Mouse (Mus musculus) CH12.LX (cell line): ENCODE data around the gene D1Ertd622e. TPM values are rescaled to one million over a fixed set of nuclear protein-coding genes. Genes with fewer than 3 reads are reported as not detected.

Source experiments
- DNase-seq: peaks from one replicate; pipeline ENCODE4 v3.0.0-alpha.2; 2013; ENCODE audit errors: extremely low read depth
- H3K27ac ChIP-seq: 2 replicates; pipeline ENCODE4 v1.5.1; 2012; ENCODE audit warnings: low read depth, mild to moderate bottlenecking, control low read depth, moderate library complexity; ENCODE audit not compliant: insufficient read depth
- H3K27me3 ChIP-seq: replicated peaks from 2 replicates; pipeline ENCODE3; 2012; ENCODE audit warnings: inconsistent platforms
- H3K36me3 ChIP-seq, 2 experiments: replicated peaks in 1 of 2; 2 replicates each; pipeline versions ENCODE3 to v1.6.1; 2012; ENCODE audit warnings: inconsistent platforms in 1 of 2, low read length in 1 of 2, mild to moderate bottlenecking in 1 of 2, mixed read lengths in 1 of 2, moderate library complexity in 1 of 2; ENCODE audit not compliant: control insufficient read depth in 1 of 2, insufficient read depth in 1 of 2
- H3K4me1 ChIP-seq, 2 experiments: 2 replicates each; pipeline ENCODE4 v1.6.1; 2012; ENCODE audit warnings: inconsistent platforms in 1 of 2, moderate library complexity in 1 of 2; ENCODE audit not compliant: insufficient read depth in 2 of 2, control insufficient read depth in 1 of 2
- H3K4me2 ChIP-seq: 2 replicates; pipeline ENCODE4 v1.6.1; 2012; ENCODE audit warnings: low read depth, mild to moderate bottlenecking, control low read depth; ENCODE audit not compliant: poor library complexity, insufficient read depth, severe bottlenecking
- H3K4me3 ChIP-seq, 3 experiments: fragments of 150-350 bp in 1 of 3; sonication (generic) in 1 of 3; replicated peaks in 1 of 3; 2 replicates each; pipeline versions ENCODE3 to v1.5.1; 2011 to 2012; ENCODE audit warnings: low read depth in 2 of 3, low read length in 2 of 3, mild to moderate bottlenecking in 2 of 3, moderate library complexity in 2 of 3, control low read depth in 1 of 3, improper control_type of control experiment in 1 of 3, inconsistent platforms in 1 of 3, mixed read lengths in 1 of 3; ENCODE audit not compliant: poor library complexity in 1 of 3
- H3K79me2 ChIP-seq: replicated peaks from 2 replicates; pipeline ENCODE4 v1.6.1; 2012; ENCODE audit warnings: mild to moderate bottlenecking, moderate library complexity; ENCODE audit not compliant: control insufficient read depth, poor library complexity, insufficient read depth, severe bottlenecking; ENCODE audit errors: extremely low read depth
- H3K9ac ChIP-seq: 2 replicates; pipeline ENCODE4 v1.6.1; 2012; ENCODE audit warnings: low read depth, mild to moderate bottlenecking, control low read depth, moderate library complexity; ENCODE audit not compliant: insufficient read depth
- H3K9me3 ChIP-seq: replicated peaks from 2 replicates; pipeline ENCODE3; 2012; ENCODE audit warnings: low read length, inconsistent platforms, mixed read lengths
- BHLHE40 ChIP-seq: IDR thresholded peaks from 2 replicates; pipeline ENCODE4 v1.6.1; 2011; ENCODE audit warnings: mild to moderate bottlenecking, low read depth, low read length, improper control_type of control experiment
- CHD1 ChIP-seq: IDR thresholded peaks from 2 replicates; pipeline ENCODE4 v1.6.1; 2012; ENCODE audit warnings: low read depth, low read length, improper control_type of control experiment, inconsistent platforms
- CHD2 ChIP-seq: IDR thresholded peaks from 2 replicates; pipeline ENCODE4 v1.6.1; 2011; ENCODE audit warnings: low read length, improper control_type of control experiment
- E2F4 ChIP-seq: IDR thresholded peaks from 2 replicates; pipeline ENCODE4 v1.6.1; 2011; ENCODE audit warnings: low read depth, low read length, improper control_type of control experiment; ENCODE audit not compliant: insufficient replicate concordance
- EP300 ChIP-seq: IDR thresholded peaks from 2 replicates; pipeline ENCODE4 v1.6.1; 2011; ENCODE audit warnings: low read length, improper control_type of control experiment
- HCFC1 ChIP-seq: IDR thresholded peaks from 2 replicates; pipeline ENCODE4 v1.6.1; 2012; ENCODE audit warnings: low read depth, mild to moderate bottlenecking, inconsistent platforms, low read length, improper control_type of control experiment
- JUND ChIP-seq: conservative IDR thresholded peaks from 2 replicates; pipeline ENCODE4 v1.6.1; 2011; ENCODE audit warnings: low read depth, low read length, improper control_type of control experiment
- MAX ChIP-seq: IDR thresholded peaks from 2 replicates; pipeline ENCODE4 v1.6.1; 2011; ENCODE audit warnings: low read length, improper control_type of control experiment
- MEF2A ChIP-seq: IDR thresholded peaks from 2 replicates; pipeline ENCODE4 v1.6.1; 2014; ENCODE audit warnings: low read depth, mild to moderate bottlenecking, inconsistent platforms, low read length, improper control_type of control experiment, borderline replicate concordance
- MYC ChIP-seq: IDR thresholded peaks from 2 replicates; pipeline ENCODE4 v1.6.1; 2011; ENCODE audit warnings: low read depth, mild to moderate bottlenecking, improper control_type of control experiment, low read length
- NELFE ChIP-seq: IDR thresholded peaks from 2 replicates; pipeline ENCODE4 v1.6.1; 2011; ENCODE audit warnings: low read depth, low read length, improper control_type of control experiment
- RAD21 ChIP-seq: IDR thresholded peaks from 2 replicates; pipeline ENCODE4 v1.6.1; 2011; ENCODE audit warnings: low read depth, mild to moderate bottlenecking, low read length, improper control_type of control experiment, moderate library complexity
- RCOR1 ChIP-seq: conservative IDR thresholded peaks from 2 replicates; pipeline ENCODE4 v1.6.1; 2012; ENCODE audit warnings: low read depth, mild to moderate bottlenecking, inconsistent platforms, low read length, improper control_type of control experiment
- SIN3A ChIP-seq: IDR thresholded peaks from 2 replicates; pipeline ENCODE4 v1.6.1; 2012; ENCODE audit warnings: low read length, improper control_type of control experiment, inconsistent platforms
- SMC3 ChIP-seq: IDR thresholded peaks from 2 replicates; pipeline ENCODE4 v1.6.1; 2011; ENCODE audit warnings: low read depth, low read length, improper control_type of control experiment
- TBP ChIP-seq: conservative IDR thresholded peaks from 2 replicates; pipeline ENCODE4 v1.6.1; 2011; ENCODE audit warnings: low read depth, low read length, improper control_type of control experiment
- UBTF ChIP-seq: IDR thresholded peaks from 2 replicates; pipeline ENCODE4 v1.6.1; 2012; ENCODE audit warnings: low read depth, mild to moderate bottlenecking, inconsistent platforms, low read length, improper control_type of control experiment, moderate library complexity
- ZC3H11A ChIP-seq: IDR thresholded peaks from 2 replicates; pipeline ENCODE4 v1.6.1; 2012; ENCODE audit warnings: low read depth, mild to moderate bottlenecking, inconsistent platforms, low read length, improper control_type of control experiment
- ZKSCAN1 ChIP-seq: IDR thresholded peaks from 2 replicates; pipeline ENCODE4 v1.6.1; 2012; ENCODE audit warnings: low read depth, inconsistent platforms, low read length, improper control_type of control experiment, borderline replicate concordance
- ZMIZ1 ChIP-seq: IDR thresholded peaks from 2 replicates; pipeline ENCODE4 v1.6.1; 2012; ENCODE audit warnings: low read depth, mild to moderate bottlenecking, inconsistent platforms, low read length, improper control_type of control experiment
- ZNF384 ChIP-seq: IDR thresholded peaks from 2 replicates; pipeline ENCODE4 v1.6.1; 2012; ENCODE audit warnings: low read depth, low read length, improper control_type of control experiment, inconsistent platforms
- dilution Hi-C: fragments of 300-500 bp; cut with MboI; formaldehyde crosslinking; loops from 2 replicates; pipeline ENCODE4 v1.14.3; 2020; ENCODE audit warnings: low sequenced_read_pairs; ENCODE audit not compliant: extremely low pct_unique_long_range_greater_than_20kb, extremely low pct_ligation_motif_present
- in situ Hi-C: fragments of 300-500 bp; cut with MboI; formaldehyde crosslinking; loops from 3 replicates; pipeline ENCODE4 v1.14.3; 2019; ENCODE audit warnings: low sequenced_read_pairs, low pct_ligation_motif_present, low pct_unique_long_range_greater_than_20kb, mixed read lengths
- polyA plus RNA-seq: library from polyadenylated mRNA; unstranded; fragments of >175 nt; gene quantifications from 2 replicates; pipeline ENCODE4 v1.2.1, GENCODE M21; 2012; ENCODE audit warnings: low read depth; ENCODE audit not compliant: insufficient read length
- total RNA-seq, 2 experiments: library from RNA; depleted of rRNA; stranded (reverse); fragments of 300-350 nt in 1 of 2; fragments of >200 nt in 1 of 2; gene quantifications; 2 replicates each; pipeline ENCODE4 v1.2.3; 2012 to 2014

D1Ertd622e gene
- total and polyA plus RNA-seq, 3 experiments, result 9.0 to 27.3 (median 22.1) TPM

GRCm38 (mm10) chr1:97603361-97603760 is 58.5 kb downstream of the D1Ertd622e start:
- dilution Hi-C loops (no loop called here), in situ Hi-C loops (no loop called here)
- H3K4me1 ChIP-seq, result 0 out of 4 replicates have a peak, but pooled peaks cover 0 to 4% of the 10 kb centered on the region in 2 experiments
- H3K79me2 ChIP-seq, result no peaks in the 10 kb centered on the region
- no peak overlapping the region for H3K27ac ChIP-seq
- TF ChIP-seq NELFE, result no peak
- TF ChIP-seq SMC3, result no peak
- TF ChIP-seq RAD21, result no peak
- no peak for TF ChIP-seq E2F4
- no peak for TF ChIP-seq JUND
- no peak for TF ChIP-seq SIN3A
- TF ChIP-seq EP300, result no peak
- TF ChIP-seq RCOR1, result no peak
- TF ChIP-seq BHLHE40, result no peak
- TF ChIP-seq ZNF384, result no peak
- no peak for TF ChIP-seq CHD1
- no peak for TF ChIP-seq MYC
- TF ChIP-seq HCFC1, result no peak
- no peak for TF ChIP-seq MEF2A
- no peak for TF ChIP-seq ZMIZ1
- TF ChIP-seq UBTF, result no peak
- TF ChIP-seq MAX, result no peak
- DNase-seq, result no peak
- no peak overlapping the region for H3K9ac ChIP-seq
- H3K4me3 ChIP-seq, result no peak overlapping the region
- no peaks in the 10 kb centered on the region for H3K9me3 ChIP-seq
- no peak overlapping the region for H3K4me2 ChIP-seq
- H3K36me3 ChIP-seq, result no peaks in the 10 kb centered on the region
- H3K27me3 ChIP-seq, result no peaks in the 10 kb centered on the region

GRCm38 (mm10) chr1:97600371-97600770 is 61.5 kb downstream of the D1Ertd622e start:
- Histone ChIP-seq H3K27me3 (no peaks in the 10 kb centered on the region), H3K9ac (no peak overlapping the region), H3K9me3 (no peaks in the 10 kb centered on the region), H3K27ac (no peak overlapping the region), H3K36me3 (no peaks in the 10 kb centered on the region), H3K4me3 (no peak overlapping the region), H3K4me1 (0 out of 4 replicates have a peak, but pooled peaks cover 0 to 4% of the 10 kb centered on the region in 2 experiments), H3K4me2 (no peak overlapping the region), H3K79me2 (no peaks in the 10 kb centered on the region)
- dilution Hi-C loops, result no loop called here
- TF ChIP-seq MYC, result no peak
- TF ChIP-seq RCOR1, result no peak
- no peak for TF ChIP-seq ZKSCAN1
- no peak for TF ChIP-seq CHD2
- no peak for TF ChIP-seq SIN3A
- TF ChIP-seq TBP, result no peak
- TF ChIP-seq RAD21, result no peak
- TF ChIP-seq SMC3, result no peak
- TF ChIP-seq ZC3H11A, result no peak
- in situ Hi-C loops, result no loop called here
- no peak for DNase-seq
